Mouse (Mus musculus): Measurements from ENCODE around the gene Olfr978.
"Not testable (repeated sequence)": the region's sequence is repeated elsewhere in the genome, so short reads cannot be mapped to it uniquely, and the experiment has no call there.

Gene Olfr978

DNA sequence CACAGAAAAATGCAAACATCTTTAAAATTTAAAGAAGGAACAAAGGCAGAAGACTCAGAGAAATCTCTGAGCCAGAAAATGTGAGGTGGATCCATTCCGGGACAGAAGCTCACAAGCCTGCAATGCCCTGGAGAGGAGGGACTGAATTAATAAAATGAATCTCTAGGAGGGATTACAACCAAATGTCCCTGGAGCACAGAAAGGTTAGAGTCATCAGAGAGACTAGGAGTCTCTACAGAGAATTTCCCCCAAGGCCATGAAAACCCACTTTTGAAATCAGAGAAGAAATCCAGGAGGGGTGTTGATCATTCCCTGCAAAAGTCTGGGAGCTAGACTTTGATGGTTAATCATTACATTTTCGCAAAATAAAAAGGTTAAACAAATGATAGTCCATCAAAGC lies at the start of gene Olfr978:
Gene Olfr978, plus strand, starts transcription at position 301 of the 400 bp plus-strand sequence.
- no peak for DNase-seq

DNA sequence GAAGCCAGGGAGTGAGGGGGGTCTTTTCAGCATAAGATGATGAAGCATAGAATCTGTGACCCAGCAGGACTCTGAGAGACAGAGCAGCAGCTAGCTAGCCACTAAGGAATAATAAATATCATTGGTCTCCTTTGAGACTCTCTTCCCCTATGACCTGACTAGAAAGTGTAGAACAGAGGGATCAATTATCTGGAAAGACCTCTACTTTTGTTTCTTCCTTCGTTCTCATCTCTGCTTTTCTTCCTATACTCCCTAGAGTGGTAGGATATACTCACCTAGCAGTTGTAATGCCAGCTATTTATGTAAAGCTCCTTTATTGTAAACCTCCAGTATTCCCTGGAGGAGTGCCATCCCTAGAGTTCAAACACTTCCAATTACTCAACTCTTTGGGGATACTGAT lies 40.0 kb upstream of the Olfr978 start, which contains the start of gene Olfr975:
Gene Olfr975, minus strand, starts transcription at position 101 of the 400 bp plus-strand sequence.
- DNase-seq, result no peak

DNA sequence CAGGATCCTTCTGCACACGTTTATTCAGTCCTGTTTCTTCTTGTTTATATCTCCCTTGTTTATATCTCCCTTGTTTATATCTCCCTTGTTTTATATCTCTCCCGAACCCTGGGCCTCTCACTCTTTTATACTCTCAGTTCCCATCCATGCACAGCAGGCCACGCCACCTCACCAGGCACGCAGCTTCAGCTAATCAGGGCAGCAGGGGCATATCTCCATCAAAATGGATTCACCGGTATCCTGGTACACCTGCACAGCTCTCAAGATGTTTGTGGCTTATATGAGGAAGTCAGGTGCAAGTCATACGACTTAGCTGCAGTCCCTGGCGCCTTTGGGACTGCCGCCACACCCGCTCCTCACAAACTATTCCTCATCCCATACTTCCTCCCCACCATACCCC lies 30.9 kb upstream of the Olfr978 start, which contains the start of gene Olfr976:
Gene Olfr976, minus strand, starts transcription at position 101 of the 400 bp plus-strand sequence.
- DNase-seq, result not testable (repeated sequence)

DNA sequence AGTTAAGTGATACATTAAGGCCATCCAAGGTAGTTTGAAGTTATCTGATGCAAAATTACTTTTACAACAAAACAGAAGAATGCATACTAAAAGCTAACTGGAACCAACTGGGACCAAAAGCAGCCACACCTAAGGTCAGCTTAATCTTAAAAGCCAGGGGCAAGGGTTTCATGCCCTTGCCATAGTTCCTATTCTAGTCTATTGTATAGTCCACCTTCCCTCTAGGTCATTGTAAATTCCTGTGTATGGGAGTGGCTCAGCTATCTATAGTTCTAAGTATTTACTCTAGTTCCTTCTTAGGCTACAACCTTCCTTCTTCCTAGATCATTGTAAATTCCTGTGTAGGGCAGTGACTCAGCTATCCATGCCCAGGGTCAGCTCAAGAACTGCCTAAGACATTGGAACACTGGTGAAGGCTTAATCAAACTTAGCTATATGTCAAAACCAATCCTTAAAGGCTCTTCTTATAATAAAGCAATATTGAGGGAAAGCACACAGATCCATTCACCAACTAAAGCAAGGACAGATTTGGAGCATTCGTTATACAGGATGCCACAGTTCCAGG lies 15.2 kb upstream of the Olfr978 start:
- not testable (repeated sequence) for DNase-seq

DNA sequence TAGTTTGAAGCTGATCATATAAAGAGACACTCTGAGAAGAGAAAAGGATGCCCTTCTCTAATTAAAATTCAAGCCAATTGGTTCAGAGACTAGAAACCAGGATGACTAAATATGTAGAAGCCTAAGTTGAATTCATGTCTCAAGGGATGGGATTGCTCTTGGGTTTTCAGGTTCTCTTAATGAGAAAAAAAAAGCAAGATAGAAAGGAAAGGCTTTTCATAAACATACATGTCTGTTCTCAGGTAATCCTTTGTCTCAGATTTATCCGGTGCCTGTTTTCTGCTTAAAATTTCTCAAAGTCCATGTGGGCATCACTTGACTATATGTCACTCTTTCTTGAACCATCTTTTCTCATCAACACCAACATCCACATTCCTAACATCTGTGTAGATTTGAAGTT lies 11.5 kb downstream of the Olfr978 start, which contains the start of gene Olfr979:
Gene Olfr979, minus strand, starts transcription at position 101 of the 400 bp plus-strand sequence.
- no peak for DNase-seq

DNA sequence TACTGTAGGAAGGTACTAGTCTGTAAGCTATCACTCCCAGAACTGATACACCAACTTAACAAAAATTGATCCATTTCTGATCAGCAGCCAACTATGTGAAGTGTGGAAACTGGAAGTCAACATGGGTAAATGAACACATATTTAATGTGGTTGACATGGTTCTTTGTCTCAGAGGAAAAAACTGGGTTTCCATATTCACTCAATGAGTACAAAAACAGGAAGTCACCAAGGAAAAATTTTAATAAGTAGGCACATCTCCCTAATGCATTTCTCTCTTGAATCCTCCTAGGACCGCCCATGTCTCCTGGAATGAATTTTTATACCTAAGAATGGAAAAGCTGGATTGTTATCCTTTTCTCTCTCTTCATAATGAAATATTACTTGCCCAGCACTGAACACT lies 17.6 kb downstream of the Olfr978 start, which contains the start of gene Olfr980:
Gene Olfr980, minus strand, starts transcription at position 101 of the 400 bp plus-strand sequence.
- DNase-seq, result no peak

DNA sequence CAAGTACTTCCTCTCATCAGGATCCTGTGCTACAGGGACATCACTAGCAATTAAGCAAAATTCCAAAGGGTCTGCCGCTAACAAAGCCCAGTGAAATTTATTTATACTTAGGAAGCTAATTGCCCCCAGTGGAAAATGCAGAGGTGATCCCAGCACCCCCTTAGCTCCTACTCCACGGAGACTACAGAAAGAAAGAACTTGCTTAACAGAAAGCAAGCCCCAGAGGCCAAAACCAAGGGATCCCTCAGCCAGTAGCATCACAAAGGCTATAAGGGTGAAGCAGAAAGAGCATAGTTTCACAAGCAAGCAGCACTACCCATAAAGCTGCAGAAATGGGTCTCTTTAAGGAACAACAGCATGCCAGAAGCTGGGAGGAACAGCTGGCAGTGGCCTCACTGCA lies 29.3 kb downstream of the Olfr978 start, which contains the start of gene Olfr981:
Gene Olfr981, plus strand, starts transcription at position 301 of the 400 bp plus-strand sequence.
- DNase-seq, result no peak

Measured in cerebellum, postnatal 25 days (tissue).